Mouse (Mus musculus): Measurements from ENCODE around the gene Rhbdd3. TPM values are rescaled to one million over a fixed set of nuclear protein-coding genes. Genes with fewer than 3 reads are reported as not detected.

Rhbdd3 gene
- total and polyA plus RNA-seq, 3 experiments = 15.0 to 20.6 (median 17.0) TPM

DNA sequence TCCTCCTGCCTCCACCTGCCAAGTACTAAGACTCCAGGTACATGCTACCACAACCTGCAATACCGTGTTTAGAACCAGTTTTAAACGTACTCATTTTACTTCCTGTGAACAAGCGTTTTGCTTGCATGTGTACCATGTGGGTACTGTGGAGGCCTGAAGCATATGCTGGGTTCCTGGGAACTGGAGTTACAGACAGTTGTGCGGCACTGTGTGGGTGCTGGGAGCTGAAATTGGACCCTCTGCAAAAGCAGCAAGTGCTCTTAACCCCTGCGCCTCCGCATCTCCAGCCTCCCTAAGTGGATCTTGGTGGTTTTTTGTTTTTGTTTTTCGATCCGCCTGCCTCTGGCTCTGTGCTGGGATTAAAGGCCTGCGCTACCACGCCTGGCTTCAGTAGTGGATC lies 47.1 kb upstream of the Rhbdd3 start:
- dilution Hi-C loops (cut with MboI; ENCODE audit: extremely low pct_ligation_motif_present, extremely low pct_unique_long_range_greater_than_20kb, low sequenced_read_pairs) = no loop called here
- no peak for DNase-seq (ENCODE audit: extremely low read depth)

DNA sequence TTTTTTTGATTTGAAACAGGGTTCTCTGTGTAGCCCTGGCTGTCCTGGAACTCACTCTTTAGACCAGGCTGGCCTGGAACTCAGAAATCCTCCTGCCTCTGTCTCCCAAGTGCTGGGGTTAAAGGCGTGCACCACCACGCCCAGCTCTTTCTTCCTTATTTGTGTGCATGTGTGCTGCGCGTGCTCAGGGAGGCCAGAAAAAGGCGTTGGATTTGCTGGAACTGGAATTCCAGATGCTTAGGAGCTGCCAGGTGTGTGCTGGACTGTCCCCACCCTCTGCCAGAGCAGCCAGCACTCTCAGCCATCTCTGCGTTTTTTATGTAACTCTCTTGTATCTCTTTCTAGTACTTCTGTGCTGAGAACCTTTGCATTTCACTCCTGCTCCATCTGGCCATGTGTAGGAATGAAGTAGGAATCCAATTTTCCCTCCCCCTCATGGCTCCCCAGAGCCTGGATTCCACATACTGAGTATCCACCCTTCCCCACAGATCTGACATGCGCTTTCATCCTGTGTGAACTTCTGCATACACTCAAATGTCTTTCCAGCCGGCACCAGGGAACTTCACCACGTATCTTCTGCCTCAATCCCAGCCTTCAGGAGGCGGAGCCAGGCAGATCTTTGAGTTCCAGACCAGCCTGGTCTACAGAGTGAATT lies 46.4 kb upstream of the Rhbdd3 start:
- no peak overlapping the region for H3K4me3 ChIP-seq (replicated peaks in 1 of 3; ENCODE audit: low read depth in 2 of 3, low read length in 2 of 3, poor library complexity in 1 of 3)
- in situ Hi-C loops (cut with MboI; ENCODE audit: low pct_ligation_motif_present, low pct_unique_long_range_greater_than_20kb, low sequenced_read_pairs) (no loop called here), dilution Hi-C loops (cut with MboI; ENCODE audit: extremely low pct_ligation_motif_present, extremely low pct_unique_long_range_greater_than_20kb, low sequenced_read_pairs) (no loop called here)
- no peak overlapping the region for H3K27ac ChIP-seq (ENCODE audit: insufficient read depth, low read depth)
- H3K36me3 ChIP-seq (replicated peaks in 1 of 2; ENCODE audit: control insufficient read depth in 1 of 2, insufficient read depth in 1 of 2, low read length in 1 of 2) = no peaks in the 10 kb centered on the region
- peaks cover 11 to 36% of the 10 kb centered on the region in 2 experiments for H3K4me1 ChIP-seq (ENCODE audit: control insufficient read depth in 1 of 2, insufficient read depth in 2 of 2)
- no peak for TF ChIP-seq UBTF (IDR thresholded peaks at IDR 0.05; ENCODE audit: low read depth, low read length)
- no peak for TF ChIP-seq NELFE (IDR thresholded peaks at IDR 0.05; ENCODE audit: low read depth, low read length)
- no peak for TF ChIP-seq MAFK (IDR thresholded peaks at IDR 0.05; ENCODE audit: insufficient replicate concordance, low read length)
- TF ChIP-seq SMC3 (IDR thresholded peaks at IDR 0.05; ENCODE audit: low read depth, low read length) = no peak
- no peak for TF ChIP-seq MAX (IDR thresholded peaks at IDR 0.05; ENCODE audit: low read length)
- no peak for TF ChIP-seq JUN (IDR thresholded peaks at IDR 0.05; ENCODE audit: insufficient read depth, low read depth, low read length)
- no peak for TF ChIP-seq POLR2A (IDR thresholded peaks at IDR 0.05; ENCODE audit: low read depth, low read length)
- TF ChIP-seq ETS1 (conservative IDR thresholded peaks at IDR 0.05; ENCODE audit: low read depth, low read length) = no peak
- TF ChIP-seq POLR2AphosphoS2 (IDR thresholded peaks at IDR 0.05; ENCODE audit: low read depth, low read length) = no peak
- TF ChIP-seq ZC3H11A (IDR thresholded peaks at IDR 0.05; ENCODE audit: low read depth, low read length) = no peak
- TF ChIP-seq JUND (conservative IDR thresholded peaks at IDR 0.05; ENCODE audit: low read depth, low read length) = no peak
- TF ChIP-seq CTCF (conservative IDR thresholded peaks at IDR 0.05 in 1 of 2, IDR thresholded peaks at IDR 0.05 in 1 of 2; ENCODE audit: low read depth in 2 of 2, low read length in 2 of 2) = no peak
- no peak for TF ChIP-seq SIN3A (IDR thresholded peaks at IDR 0.05; ENCODE audit: low read length)
- no peak for TF ChIP-seq MXI1 (IDR thresholded peaks at IDR 0.05; ENCODE audit: low read depth, low read length)
- H3K9ac ChIP-seq (ENCODE audit: insufficient read depth, low read depth) = no peak overlapping the region
- no peaks in the 10 kb centered on the region for H3K79me2 ChIP-seq (replicated peaks; ENCODE audit: control insufficient read depth, extremely low read depth, insufficient read depth, poor library complexity, severe bottlenecking)
- no peak for DNase-seq (ENCODE audit: extremely low read depth)
- H3K9me3 ChIP-seq (replicated peaks; ENCODE audit: low read length) = no peaks in the 10 kb centered on the region
- no peaks in the 10 kb centered on the region for H3K27me3 ChIP-seq (replicated peaks)
- H3K4me2 ChIP-seq (ENCODE audit: insufficient read depth, low read depth, poor library complexity, severe bottlenecking) = no peak overlapping the region

More for the DNA sequence above, 47.1 kb upstream of the Rhbdd3 start:
- Histone ChIP-seq H3K4me3 (replicated peaks in 1 of 3; ENCODE audit: low read depth in 2 of 3, low read length in 2 of 3, poor library complexity in 1 of 3) (no peak overlapping the region), H3K79me2 (replicated peaks; ENCODE audit: control insufficient read depth, extremely low read depth, insufficient read depth, poor library complexity, severe bottlenecking) (no peaks in the 10 kb centered on the region), H3K9me3 (replicated peaks; ENCODE audit: low read length) (no peaks in the 10 kb centered on the region), H3K9ac (ENCODE audit: insufficient read depth, low read depth) (no peak overlapping the region), H3K27me3 (replicated peaks) (no peaks in the 10 kb centered on the region), H3K36me3 (replicated peaks in 1 of 2; ENCODE audit: control insufficient read depth in 1 of 2, insufficient read depth in 1 of 2, low read length in 1 of 2) (no peaks in the 10 kb centered on the region), H3K4me1 (ENCODE audit: control insufficient read depth in 1 of 2, insufficient read depth in 2 of 2) (peaks cover 8 to 29% of the 10 kb centered on the region in 2 experiments), H3K27ac (ENCODE audit: insufficient read depth, low read depth) (no peak overlapping the region), H3K4me2 (ENCODE audit: insufficient read depth, low read depth, poor library complexity, severe bottlenecking) (no peak overlapping the region)
- in situ Hi-C loops (cut with MboI; ENCODE audit: low pct_ligation_motif_present, low pct_unique_long_range_greater_than_20kb, low sequenced_read_pairs) = no loop called here
- TF ChIP-seq UBTF (IDR thresholded peaks at IDR 0.05; ENCODE audit: low read depth, low read length) = no peak
- TF ChIP-seq CTCF (conservative IDR thresholded peaks at IDR 0.05 in 1 of 2, IDR thresholded peaks at IDR 0.05 in 1 of 2; ENCODE audit: low read depth in 2 of 2, low read length in 2 of 2) = no peak
- TF ChIP-seq POLR2A (IDR thresholded peaks at IDR 0.05; ENCODE audit: low read depth, low read length) = no peak
- no peak for TF ChIP-seq POLR2AphosphoS2 (IDR thresholded peaks at IDR 0.05; ENCODE audit: low read depth, low read length)
- no peak for TF ChIP-seq NELFE (IDR thresholded peaks at IDR 0.05; ENCODE audit: low read depth, low read length)
- no peak for TF ChIP-seq BHLHE40 (IDR thresholded peaks at IDR 0.05; ENCODE audit: low read depth, low read length)
- no peak for TF ChIP-seq MAFK (IDR thresholded peaks at IDR 0.05; ENCODE audit: insufficient replicate concordance, low read length)
- no peak for TF ChIP-seq GABPA (IDR thresholded peaks at IDR 0.05; ENCODE audit: insufficient replicate concordance, low read depth, low read length)
- no peak for TF ChIP-seq MAZ (IDR thresholded peaks at IDR 0.05; ENCODE audit: low read depth, low read length)
- no peak for TF ChIP-seq PAX5 (IDR thresholded peaks at IDR 0.05; ENCODE audit: low read length)
- TF ChIP-seq RCOR1 (conservative IDR thresholded peaks at IDR 0.05; ENCODE audit: low read depth, low read length) = no peak
- TF ChIP-seq IRF4 (IDR thresholded peaks at IDR 0.05; ENCODE audit: low read depth, low read length) = no peak
- no peak for TF ChIP-seq TBP (conservative IDR thresholded peaks at IDR 0.05; ENCODE audit: low read depth, low read length)
- TF ChIP-seq ZKSCAN1 (IDR thresholded peaks at IDR 0.05; ENCODE audit: borderline replicate concordance, low read depth, low read length) = no peak
- no peak for TF ChIP-seq MEF2A (IDR thresholded peaks at IDR 0.05; ENCODE audit: borderline replicate concordance, low read depth, low read length)
- no peak for TF ChIP-seq MAX (IDR thresholded peaks at IDR 0.05; ENCODE audit: low read length)
- TF ChIP-seq ZC3H11A (IDR thresholded peaks at IDR 0.05; ENCODE audit: low read depth, low read length) = no peak

Data from CH12.LX (cell line).